Mouse (Mus musculus): ENCODE measurements around the gene Ermp1.
A peak's percentile ranks its signal among the peaks of the same experiment; 100 is the strongest.

Gene Ermp1

GRCm38 (mm10) chr19:29647651-29648549, at the start of gene Ermp1:
Gene Ermp1 (minus strand): TSS chr19:29648415.
- DNase-seq (ENCODE audit: low read depth, low spot score), result peak; percentile 96

GRCm38 (mm10) chr19:29697245-29697874, 49.1 kb upstream of the Ermp1 start, which contains the start of gene Mlana:
Gene Mlana (plus strand): TSS chr19:29697824.
- DNase-seq (ENCODE audit: low read depth, low spot score), result no peak

- DNase-seq (ENCODE audit: low read depth, low spot score), result no peak
Observed at GRCm38 (mm10) chr19:29696840-29697239, 48.6 kb upstream of the Ermp1 start.

GRCm38 (mm10) chr19:29696309-29696708, 48.1 kb upstream of the Ermp1 start:
- DNase-seq (ENCODE audit: low read depth, low spot score), result no peak

GRCm38 (mm10) chr19:29695071-29695470, 46.9 kb upstream of the Ermp1 start:
- DNase-seq (ENCODE audit: low read depth, low spot score), result no peak

- DNase-seq (ENCODE audit: low read depth, low spot score), result peak; percentile 87
Observed at GRCm38 (mm10) chr19:29683844-29684540, 35.8 kb upstream of the Ermp1 start.

- no peak for DNase-seq (ENCODE audit: low read depth, low spot score)
Observed at GRCm38 (mm10) chr19:29680182-29681152, 32.3 kb upstream of the Ermp1 start.

GRCm38 (mm10) chr19:29678181-29678778, 30.1 kb upstream of the Ermp1 start:
- no peak for DNase-seq (ENCODE audit: low read depth, low spot score)

GRCm38 (mm10) chr19:29676479-29677193, 28.4 kb upstream of the Ermp1 start:
- DNase-seq (ENCODE audit: low read depth, low spot score), result no peak

GRCm38 (mm10) chr19:29675562-29676078, 27.4 kb upstream of the Ermp1 start:
- DNase-seq (ENCODE audit: low read depth, low spot score), result no peak

GRCm38 (mm10) chr19:29674946-29675345, 26.7 kb upstream of the Ermp1 start:
- DNase-seq (ENCODE audit: low read depth, low spot score), result no peak

- DNase-seq (ENCODE audit: low read depth, low spot score), result no peak
Observed at GRCm38 (mm10) chr19:29672660-29673059, 24.4 kb upstream of the Ermp1 start.

- no peak for DNase-seq (ENCODE audit: low read depth, low spot score)
Observed at GRCm38 (mm10) chr19:29671160-29671559, 22.9 kb upstream of the Ermp1 start.

GRCm38 (mm10) chr19:29670247-29670646, 22.0 kb upstream of the Ermp1 start:
- DNase-seq (ENCODE audit: low read depth, low spot score), result no peak

GRCm38 (mm10) chr19:29668135-29668534, 19.9 kb upstream of the Ermp1 start:
- DNase-seq (ENCODE audit: low read depth, low spot score), result no peak

- DNase-seq (ENCODE audit: low read depth, low spot score), result no peak
Observed at GRCm38 (mm10) chr19:29666965-29667594, 18.9 kb upstream of the Ermp1 start.

- no peak for DNase-seq (ENCODE audit: low read depth, low spot score)
Observed at GRCm38 (mm10) chr19:29666164-29666563, 17.9 kb upstream of the Ermp1 start.

- DNase-seq (ENCODE audit: low read depth, low spot score), result no peak
Observed at GRCm38 (mm10) chr19:29664934-29665333, 16.7 kb upstream of the Ermp1 start.

GRCm38 (mm10) chr19:29663780-29664179, 15.6 kb upstream of the Ermp1 start:
- no peak for DNase-seq (ENCODE audit: low read depth, low spot score)

Measured in CD4-positive, CD25-positive, alpha-beta regulatory T cell, adult 2 months (primary cell).